Mouse (Mus musculus): ENCODE results near the gene E4f1.
A peak's percentile ranks its signal among the peaks of the same experiment; 100 is the strongest.

The E4f1 gene

GRCm38 (mm10) chr17:24481027-24481815, 11.1 kb upstream of the E4f1 start:
- DNase-seq, result no peak

GRCm38 (mm10) chr17:24480201-24480826, 10.2 kb upstream of the E4f1 start:
- DNase-seq, result no peak

GRCm38 (mm10) chr17:24479431-24479830, 9.3 kb upstream of the E4f1 start:
- no peak for DNase-seq

- DNase-seq, result peak; percentile 98
Measured at GRCm38 (mm10) chr17:24478663-24479380, 8.7 kb upstream of the E4f1 start, which contains the start of gene Mlst8. Mlst8 (minus strand) TSS chr17:24479078.

GRCm38 (mm10) chr17:24477985-24478600, 8.0 kb upstream of the E4f1 start:
- peak; percentile 46 for DNase-seq

GRCm38 (mm10) chr17:24477053-24477984, 7.2 kb upstream of the E4f1 start:
- no peak for DNase-seq

- no peak for DNase-seq
Measured at GRCm38 (mm10) chr17:24476022-24476776, 6.1 kb upstream of the E4f1 start.

- no peak for DNase-seq
Measured at GRCm38 (mm10) chr17:24475586-24475985, 5.5 kb upstream of the E4f1 start.

GRCm38 (mm10) chr17:24474557-24474956, 4.4 kb upstream of the E4f1 start:
- DNase-seq, result no peak

- DNase-seq, result no peak
Measured at GRCm38 (mm10) chr17:24473612-24474275, 3.6 kb upstream of the E4f1 start, which contains the start of gene Bricd5. Bricd5 (plus strand) TSS chr17:24473884.

GRCm38 (mm10) chr17:24472512-24472911, 2.4 kb upstream of the E4f1 start:
- DNase-seq, result peak; percentile 95

- no peak for DNase-seq
Measured at GRCm38 (mm10) chr17:24470701-24471527, 801 bp upstream of the E4f1 start.

GRCm38 (mm10) chr17:24469336-24469909, 690 bp downstream of the E4f1 start:
- DNase-seq, result no peak

GRCm38 (mm10) chr17:24468636-24469246, 1.4 kb downstream of the E4f1 start:
- DNase-seq, result no peak

- peak; percentile 63 for DNase-seq
Measured at GRCm38 (mm10) chr17:24463374-24464133, 6.6 kb downstream of the E4f1 start.

- DNase-seq, result no peak
Measured at GRCm38 (mm10) chr17:24462932-24463331, 7.2 kb downstream of the E4f1 start.

- DNase-seq, result peak; percentile 63
Measured at GRCm38 (mm10) chr17:24461580-24461979, 8.5 kb downstream of the E4f1 start.
